Mouse (Mus musculus): ENCODE measurements around the gene Dcakd. TPM values are rescaled to one million over a fixed set of nuclear protein-coding genes. Genes with fewer than 3 reads are reported as not detected.
A peak's percentile ranks its signal among the peaks of the same experiment; 100 is the strongest.

Dcakd gene
- polyA plus RNA-seq, 1 experiment from 2014 or later, result 166 TPM

DNA sequence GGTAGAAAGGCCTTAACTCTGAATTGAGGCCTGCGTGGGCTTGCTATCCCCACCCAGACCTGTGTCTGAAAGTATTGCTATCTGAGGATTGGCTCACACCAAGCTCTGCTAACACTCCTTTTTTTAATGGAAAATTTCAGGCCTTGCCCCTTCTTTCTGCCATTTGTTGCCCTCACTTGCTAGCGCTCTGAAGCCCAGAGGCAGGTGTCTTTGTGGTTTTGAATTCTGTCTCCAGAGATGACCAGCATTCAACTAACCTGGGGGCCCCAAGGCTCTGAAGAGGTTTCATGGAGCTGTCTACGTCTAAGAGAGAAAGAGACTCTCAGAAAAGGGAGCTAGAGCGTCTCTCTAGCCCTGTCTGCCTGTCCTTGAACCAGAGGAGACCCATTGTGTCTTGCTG is 40.1 kb upstream of the Dcakd start:
- H3K36me3 ChIP-seq (replicated peaks; ENCODE audit: control insufficient read depth, insufficient read depth), result peaks cover 73% of the 10 kb centered on the region
- no peak overlapping the region for H3K9ac ChIP-seq
- H3K27me3 ChIP-seq (ENCODE audit: control insufficient read depth, insufficient read depth, low read length), result no peaks in the 10 kb centered on the region
- H3K9me3 ChIP-seq (ENCODE audit: control insufficient read depth, low read length), result no peaks in the 10 kb centered on the region
- no peak for DNase-seq (ENCODE audit: low spot score)
- H3K27ac ChIP-seq, result no peak overlapping the region
- H3K4me1 ChIP-seq (replicated peaks; ENCODE audit: control insufficient read depth, insufficient read depth, low read length), result no peaks in the 10 kb centered on the region
- no peak overlapping the region for H3K4me2 ChIP-seq (replicated peaks)
- no peak for ATAC-seq (ENCODE audit: low FRiP score)
- 93% methylated on average over 4 of the region's 4 CpGs for WGBS
- no peak overlapping the region for H3K4me3 ChIP-seq (replicated peaks; ENCODE audit: low read length)

DNA sequence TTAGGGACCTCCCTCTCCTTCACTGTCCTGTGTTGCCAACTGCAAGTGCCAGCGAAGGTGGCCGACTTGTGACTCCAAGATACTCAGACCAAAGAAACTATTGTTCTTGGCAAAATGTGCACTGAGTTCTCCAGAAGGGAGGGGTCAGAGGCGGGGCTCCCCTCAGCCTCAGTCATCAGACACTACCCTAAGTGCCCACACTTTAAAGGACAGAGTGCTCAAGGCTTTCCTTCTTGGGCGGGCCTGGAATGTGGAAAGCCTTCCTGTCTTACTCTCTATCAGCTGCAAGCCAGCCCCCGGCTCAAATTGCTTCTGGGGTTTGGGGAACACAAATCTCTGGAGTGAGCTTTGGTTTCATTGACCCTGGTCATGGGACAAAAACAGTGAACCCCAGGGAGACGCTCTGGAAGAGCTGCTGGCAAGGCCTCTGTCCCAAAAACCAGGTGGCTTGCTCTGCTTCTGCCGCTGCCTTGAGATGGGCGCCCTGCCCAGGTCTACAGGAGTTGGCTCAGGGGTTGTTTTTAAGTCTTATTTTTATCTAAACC is 39.4 kb upstream of the Dcakd start:
- peaks cover 78% of the 10 kb centered on the region for H3K36me3 ChIP-seq (replicated peaks; ENCODE audit: control insufficient read depth, insufficient read depth)
- 88% methylated on average over 8 of the region's 8 CpGs for WGBS
- no peaks in the 10 kb centered on the region for H3K9me3 ChIP-seq (ENCODE audit: control insufficient read depth, low read length)
- H3K27me3 ChIP-seq (ENCODE audit: control insufficient read depth, insufficient read depth, low read length), result no peaks in the 10 kb centered on the region
- no peak overlapping the region for H3K9ac ChIP-seq
- DNase-seq (ENCODE audit: low spot score) (no peak), ATAC-seq (ENCODE audit: low FRiP score) (no peak)
- no peak overlapping the region for H3K27ac ChIP-seq
- H3K4me2 ChIP-seq (replicated peaks), result no peak overlapping the region
- no peaks in the 10 kb centered on the region for H3K4me1 ChIP-seq (replicated peaks; ENCODE audit: control insufficient read depth, insufficient read depth, low read length)
- H3K4me3 ChIP-seq (replicated peaks; ENCODE audit: low read length), result no peak overlapping the region

DNA sequence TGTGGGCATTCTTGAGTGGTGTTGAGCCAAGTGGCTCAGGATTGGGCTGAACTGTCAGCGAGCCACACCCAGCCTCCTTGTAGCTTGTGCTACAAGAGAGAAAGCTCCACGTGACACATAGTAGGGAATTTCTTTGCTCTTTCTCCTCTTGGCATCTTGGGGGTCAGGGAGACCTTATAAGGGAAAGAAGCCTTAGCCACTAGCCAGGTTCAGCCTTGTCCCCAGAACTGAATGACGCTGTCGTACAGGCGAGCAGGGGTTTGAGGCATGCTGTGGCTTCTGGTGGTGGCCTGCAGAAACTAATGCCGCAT is 38.9 kb upstream of the Dcakd start:
- H3K4me3 ChIP-seq (replicated peaks; ENCODE audit: low read length), result no peak overlapping the region
- H3K27me3 ChIP-seq (ENCODE audit: control insufficient read depth, insufficient read depth, low read length), result no peaks in the 10 kb centered on the region
- no peak overlapping the region for H3K27ac ChIP-seq
- no peaks in the 10 kb centered on the region for H3K4me1 ChIP-seq (replicated peaks; ENCODE audit: control insufficient read depth, insufficient read depth, low read length)
- H3K9me3 ChIP-seq (ENCODE audit: control insufficient read depth, low read length), result no peaks in the 10 kb centered on the region
- DNase-seq (ENCODE audit: low spot score) (no peak), ATAC-seq (ENCODE audit: low FRiP score) (no peak)
- H3K4me2 ChIP-seq (replicated peaks), result no peak overlapping the region
- no peak overlapping the region for H3K9ac ChIP-seq
- WGBS, result 92% methylated on average over 6 of the region's 6 CpGs
- peaks cover 82% of the 10 kb centered on the region for H3K36me3 ChIP-seq (replicated peaks; ENCODE audit: control insufficient read depth, insufficient read depth)

DNA sequence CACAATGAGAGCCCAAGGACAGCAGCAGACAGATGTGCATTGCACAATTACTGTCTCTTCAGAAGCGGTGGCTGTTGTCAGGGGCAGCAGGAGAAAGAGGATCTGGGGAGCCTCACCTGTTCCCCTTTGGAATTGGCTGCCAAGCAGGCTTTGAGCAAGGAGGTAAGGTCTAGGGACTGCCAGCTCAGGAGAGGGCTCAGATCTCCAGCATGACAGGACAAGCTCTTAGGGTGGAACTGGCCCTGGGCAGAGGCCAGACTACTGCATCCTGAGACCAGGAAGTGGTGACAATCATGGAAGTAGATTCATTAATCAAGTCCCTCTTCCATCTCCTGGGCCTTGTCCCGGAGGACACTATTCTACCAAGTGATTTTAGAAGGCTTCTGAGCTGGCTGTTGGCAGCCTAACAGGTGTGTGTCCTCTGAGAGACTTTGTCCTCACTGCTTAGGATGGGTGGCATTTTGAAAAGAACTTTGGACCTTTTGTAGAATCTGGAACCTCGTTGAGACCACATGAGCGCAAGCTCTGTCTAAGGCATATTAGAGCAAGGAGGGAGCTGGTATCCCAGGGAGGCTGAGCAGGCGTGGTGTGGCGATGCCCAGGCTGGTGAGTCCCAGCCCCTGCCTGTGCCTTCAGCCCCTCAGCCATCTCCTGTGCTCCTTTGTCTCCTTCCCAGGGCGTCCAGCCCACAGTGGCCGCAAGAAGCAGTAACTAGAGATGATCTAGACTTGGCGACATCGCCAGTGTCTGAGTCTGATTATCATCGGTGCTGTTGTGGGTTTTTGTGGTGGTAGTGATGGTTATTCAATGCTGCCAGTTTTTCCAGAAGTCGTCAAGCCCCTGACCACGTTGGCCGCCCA is 38.3 kb upstream of the Dcakd start:
- Histone ChIP-seq H3K9me3 (ENCODE audit: control insufficient read depth, low read length) (no peaks in the 10 kb centered on the region), H3K4me2 (replicated peaks) (no peak overlapping the region), H3K27ac (no peak overlapping the region), H3K4me1 (replicated peaks; ENCODE audit: control insufficient read depth, insufficient read depth, low read length) (no peaks in the 10 kb centered on the region), H3K4me3 (replicated peaks; ENCODE audit: low read length) (no peak overlapping the region), H3K36me3 (replicated peaks; ENCODE audit: control insufficient read depth, insufficient read depth) (peaks cover 88% of the 10 kb centered on the region), H3K9ac (no peak overlapping the region), H3K27me3 (ENCODE audit: control insufficient read depth, insufficient read depth, low read length) (no peaks in the 10 kb centered on the region)
- DNase-seq (ENCODE audit: low spot score) (no peak), ATAC-seq (ENCODE audit: low FRiP score) (no peak)
- 94% methylated on average over 14 of the region's 14 CpGs for WGBS

DNA sequence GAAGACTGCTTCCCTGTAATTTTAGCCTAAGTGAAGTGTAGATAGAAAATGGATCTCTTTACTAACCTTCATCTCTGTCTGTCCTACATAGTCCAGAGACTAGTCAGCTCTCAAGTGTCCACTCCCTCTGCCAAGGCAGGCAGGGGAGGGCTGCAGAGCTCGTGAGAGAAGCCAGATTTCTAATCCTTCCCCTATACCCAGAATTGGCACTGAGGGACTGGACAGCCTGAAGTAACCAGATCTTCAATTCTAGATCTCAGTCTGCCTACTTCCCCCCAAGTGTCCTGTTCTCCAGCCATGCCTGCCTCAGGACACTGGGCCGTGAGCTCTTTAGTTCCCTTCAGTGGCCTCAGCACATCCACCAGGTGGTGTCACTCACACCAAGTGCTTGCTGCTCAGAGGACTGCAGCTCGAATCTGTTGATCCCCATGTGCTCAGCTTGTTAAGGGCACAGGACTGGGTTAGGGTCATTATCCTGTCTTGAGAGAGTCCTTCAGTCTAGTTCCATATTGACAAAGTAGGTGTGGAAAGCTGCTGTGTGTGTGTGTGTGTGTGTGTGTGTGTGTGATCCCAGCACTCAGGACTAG is 30.5 kb upstream of the Dcakd start:
- H3K4me2 ChIP-seq (replicated peaks), result no peak overlapping the region
- WGBS, result 84% methylated on average over 3 of the region's 3 CpGs
- no peaks in the 10 kb centered on the region for H3K27me3 ChIP-seq (ENCODE audit: control insufficient read depth, insufficient read depth, low read length)
- peaks cover 83% of the 10 kb centered on the region for H3K36me3 ChIP-seq (replicated peaks; ENCODE audit: control insufficient read depth, insufficient read depth)
- no peak overlapping the region for H3K4me3 ChIP-seq (replicated peaks; ENCODE audit: low read length)
- H3K9ac ChIP-seq, result no peak overlapping the region
- H3K4me1 ChIP-seq (replicated peaks; ENCODE audit: control insufficient read depth, insufficient read depth, low read length), result no peaks in the 10 kb centered on the region
- no peak for ATAC-seq (ENCODE audit: low FRiP score)
- no peaks in the 10 kb centered on the region for H3K9me3 ChIP-seq (ENCODE audit: control insufficient read depth, low read length)
- no peak overlapping the region for H3K27ac ChIP-seq
- no peak for DNase-seq (ENCODE audit: low spot score)

DNA sequence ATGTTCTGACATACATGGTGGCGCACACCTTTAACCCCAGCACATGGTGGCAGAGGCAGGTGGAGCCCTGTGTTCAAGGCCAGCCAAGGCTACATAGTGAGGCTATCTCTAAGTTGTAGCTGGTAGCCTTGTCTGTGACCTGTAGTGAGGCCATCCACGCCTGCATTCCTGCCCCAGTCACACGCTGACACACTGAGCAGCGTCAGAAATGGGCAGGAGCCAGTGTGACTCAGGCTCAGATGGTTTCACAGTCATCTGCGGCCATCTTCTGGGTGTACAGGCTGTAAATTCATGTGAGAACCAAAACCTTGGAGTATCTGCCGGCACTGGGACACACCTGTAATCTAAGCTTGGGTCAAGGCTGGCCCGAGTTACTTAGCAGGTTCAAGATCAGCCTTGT is 28.5 kb upstream of the Dcakd start:
- ATAC-seq (ENCODE audit: low FRiP score), result no peak
- WGBS, result 96% methylated on average over 7 of the region's 7 CpGs
- Histone ChIP-seq H3K4me3 (replicated peaks; ENCODE audit: low read length) (no peak overlapping the region), H3K27me3 (ENCODE audit: control insufficient read depth, insufficient read depth, low read length) (no peaks in the 10 kb centered on the region), H3K4me2 (replicated peaks) (no peak overlapping the region), H3K9me3 (ENCODE audit: control insufficient read depth, low read length) (no peaks in the 10 kb centered on the region), H3K9ac (no peak overlapping the region), H3K4me1 (replicated peaks; ENCODE audit: control insufficient read depth, insufficient read depth, low read length) (no peaks in the 10 kb centered on the region), H3K36me3 (replicated peaks; ENCODE audit: control insufficient read depth, insufficient read depth) (peaks cover 87% of the 10 kb centered on the region), H3K27ac (no peak overlapping the region)
- DNase-seq (ENCODE audit: low spot score), result no peak

DNA sequence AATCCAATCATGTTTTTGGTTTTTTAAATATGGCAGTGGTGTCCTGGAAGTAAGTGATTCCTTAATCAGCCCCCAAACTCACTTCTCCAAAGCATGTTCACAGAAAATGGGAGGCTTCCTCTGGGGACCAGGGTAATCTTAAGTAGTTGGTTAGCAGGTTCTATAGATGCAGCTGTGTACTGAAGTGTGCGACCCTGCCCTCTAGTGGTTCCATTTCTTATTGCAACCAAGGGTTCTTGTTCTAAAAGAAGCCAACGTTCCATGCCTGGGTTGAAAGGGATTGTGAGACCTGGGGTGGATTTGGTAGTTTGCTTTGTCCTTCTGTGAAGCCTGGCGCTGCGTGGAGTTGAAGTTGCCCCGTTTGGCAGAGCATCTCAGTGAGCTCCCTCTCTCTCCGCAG is 26.7 kb upstream of the Dcakd start:
- ATAC-seq (ENCODE audit: low FRiP score), result no peak
- WGBS, result 47% methylated on average over 6 of the region's 6 CpGs
- H3K4me3 ChIP-seq (replicated peaks; ENCODE audit: low read length), result no peak overlapping the region
- peaks cover 86% of the 10 kb centered on the region for H3K36me3 ChIP-seq (replicated peaks; ENCODE audit: control insufficient read depth, insufficient read depth)
- H3K9me3 ChIP-seq (ENCODE audit: control insufficient read depth, low read length), result no peaks in the 10 kb centered on the region
- no peak overlapping the region for H3K4me2 ChIP-seq (replicated peaks)
- H3K27ac ChIP-seq, result no peak overlapping the region
- peak; percentile 94 for DNase-seq (ENCODE audit: low spot score)
- H3K4me1 ChIP-seq (replicated peaks; ENCODE audit: control insufficient read depth, insufficient read depth, low read length), result no peaks in the 10 kb centered on the region
- no peak overlapping the region for H3K9ac ChIP-seq
- no peaks in the 10 kb centered on the region for H3K27me3 ChIP-seq (ENCODE audit: control insufficient read depth, insufficient read depth, low read length)

DNA sequence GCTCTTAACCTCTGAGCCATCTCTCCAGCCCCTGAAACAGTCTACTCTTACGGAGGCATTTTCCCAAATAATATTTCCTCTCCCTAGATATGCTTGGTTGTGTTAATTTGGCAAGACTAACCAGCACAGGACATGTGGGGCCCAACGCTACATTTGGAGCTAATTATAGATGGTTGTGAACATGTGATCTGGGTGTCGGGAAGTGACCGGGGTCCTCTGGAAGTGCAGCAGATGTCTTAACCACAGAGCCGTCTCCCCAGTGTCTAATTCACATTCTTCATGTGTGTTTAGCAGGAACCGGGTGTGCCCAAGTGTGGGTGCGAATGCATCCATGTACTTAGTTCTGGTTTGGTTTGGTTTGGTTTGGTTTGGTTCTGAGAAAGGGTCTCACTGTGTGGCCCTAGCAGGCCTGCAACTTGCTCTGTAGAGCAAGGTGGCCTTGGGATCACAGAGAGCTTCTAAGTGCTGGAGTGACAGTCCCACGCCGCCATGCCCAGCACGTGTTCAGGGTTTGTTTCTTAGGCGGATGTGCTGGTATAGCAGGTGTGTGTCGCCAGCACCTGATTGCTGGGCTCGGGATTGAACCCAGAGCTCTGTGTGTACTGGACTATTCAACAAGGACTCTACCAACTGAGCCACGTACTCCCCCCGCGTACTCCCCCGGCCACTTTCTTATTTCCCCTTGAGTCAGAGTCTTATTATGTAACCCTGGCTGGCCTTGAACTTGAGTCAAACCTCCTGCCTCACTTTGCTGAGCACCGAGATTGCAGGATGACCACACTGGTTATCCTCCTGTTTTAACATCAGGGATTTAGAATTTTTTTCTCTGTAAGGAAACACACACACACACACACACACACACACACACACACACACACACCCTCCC is 25.3 kb upstream of the Dcakd start:
- peaks cover 75% of the 10 kb centered on the region for H3K36me3 ChIP-seq (replicated peaks; ENCODE audit: control insufficient read depth, insufficient read depth)
- no peak overlapping the region for H3K9ac ChIP-seq
- 93% methylated on average over 18 of the region's 18 CpGs for WGBS

DNA sequence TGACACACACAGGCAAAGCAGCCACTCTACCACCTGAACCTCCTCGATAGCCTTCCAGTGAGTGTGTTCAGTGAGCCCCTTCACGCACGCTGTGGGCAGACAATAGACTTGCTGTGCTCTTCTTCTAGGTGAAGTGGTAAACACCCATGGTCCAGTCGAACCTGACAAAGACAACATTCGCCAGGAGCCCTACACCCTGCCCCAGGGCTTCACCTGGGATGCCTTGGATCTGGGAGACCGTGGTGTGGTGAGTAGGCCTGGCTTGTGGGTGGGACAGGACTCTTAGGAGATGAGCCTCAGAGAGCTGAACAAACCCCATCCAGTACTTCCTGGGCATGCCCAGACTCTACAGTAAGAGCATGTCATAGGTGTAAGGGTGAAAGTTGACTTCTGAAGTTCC is 23.9 kb upstream of the Dcakd start:
- no peaks in the 10 kb centered on the region for H3K27me3 ChIP-seq (ENCODE audit: control insufficient read depth, insufficient read depth, low read length)
- H3K9ac ChIP-seq, result no peak overlapping the region
- no peaks in the 10 kb centered on the region for H3K9me3 ChIP-seq (ENCODE audit: control insufficient read depth, low read length)
- no peak for DNase-seq (ENCODE audit: low spot score)
- H3K36me3 ChIP-seq (replicated peaks; ENCODE audit: control insufficient read depth, insufficient read depth), result peaks cover 69% of the 10 kb centered on the region
- no peak overlapping the region for H3K4me3 ChIP-seq (replicated peaks; ENCODE audit: low read length)
- no peaks in the 10 kb centered on the region for H3K4me1 ChIP-seq (replicated peaks; ENCODE audit: control insufficient read depth, insufficient read depth, low read length)
- ATAC-seq (ENCODE audit: low FRiP score), result no peak
- H3K4me2 ChIP-seq (replicated peaks), result no peak overlapping the region
- 96% methylated on average over 6 of the region's 6 CpGs for WGBS
- no peak overlapping the region for H3K27ac ChIP-seq

More for the DNA sequence above, 25.3 kb upstream of the Dcakd start:
- no peak overlapping the region for H3K4me3 ChIP-seq (replicated peaks; ENCODE audit: low read length)
- ATAC-seq (ENCODE audit: low FRiP score) (no peak), DNase-seq (ENCODE audit: low spot score) (no peak)
- H3K27ac ChIP-seq, result no peak overlapping the region
- H3K4me1 ChIP-seq (replicated peaks; ENCODE audit: control insufficient read depth, insufficient read depth, low read length), result no peaks in the 10 kb centered on the region
- H3K4me2 ChIP-seq (replicated peaks), result no peak overlapping the region
- no peaks in the 10 kb centered on the region for H3K9me3 ChIP-seq (ENCODE audit: control insufficient read depth, low read length)
- no peaks in the 10 kb centered on the region for H3K27me3 ChIP-seq (ENCODE audit: control insufficient read depth, insufficient read depth, low read length)

Measured in hindbrain, embryonic 14.5 days (tissue).